Mouse (Mus musculus) gastrocnemius, adult 2 months (tissue): Measurements from ENCODE around the gene Bcl9l. TPM values are rescaled to one million over a fixed set of nuclear protein-coding genes. Genes with fewer than 3 reads are reported as not detected.
"Not testable (repeated sequence)": the region's sequence is repeated elsewhere in the genome, so short reads cannot be mapped to it uniquely, and the experiment has no call there.

Experiments
- DNase-seq: peaks from one replicate; pipeline ENCODE4 v3.0.0; 2022
- H3K27ac ChIP-seq: fragments of 200-600 bp; 2 replicates; pipeline ENCODE4 v1.8.1; 2022; ENCODE audit warnings: mild to moderate bottlenecking
- H3K4me3 ChIP-seq: fragments of 200-600 bp; 2 replicates; pipeline ENCODE4 v1.8.1; 2022; ENCODE audit warnings: mild to moderate bottlenecking, moderate library complexity
- CTCF ChIP-seq: fragments of 200-600 bp; IDR thresholded peaks from 2 replicates; pipeline ENCODE4 v1.8.1; 2022; ENCODE audit warnings: antibody characterized with exemption, mild to moderate bottlenecking, moderate library complexity
- intact Hi-C: fragments of 180-260 bp; cut with DNase I; formaldehyde crosslinking; loops from one replicate; pipeline ENCODE4 v1.15.1; 2025
- long read RNA-seq, 2 experiments: library from polyadenylated mRNA; stranded (forward); transcript quantifications; one replicate each; pipeline ENCODE4 v2.0.0; 2021
- total RNA-seq, 2 experiments: library from RNA; stranded (reverse); gene quantifications; 2 replicates each; pipeline ENCODE4 v1.2.3; 2021

The Bcl9l gene
- total RNA-seq, result 10 to 100 TPM; 38.3 to 43.6 TPM
- long read RNA-seq, experiment 1, partial matches to known transcripts, result 12 of 13 reads
- long read RNA-seq, experiment 1, other reads (novel, unspliced or antisense), result 1 of 13 reads
- long read RNA-seq, experiment 2, partial matches to known transcripts, result 18 of 19 reads
- long read RNA-seq, experiment 2, other reads (novel, unspliced or antisense), result 1 of 19 reads

- Histone ChIP-seq H3K4me3 (peak within 1 kb of the TSS; percentile 100), H3K27ac (peak within 1 kb of the TSS; percentile 97)
- TF ChIP-seq CTCF, result peak; percentile 89
- intact Hi-C loops, result no loop called here
- peak; percentile 96 for DNase-seq
Measured at GRCm38 (mm10) chr9:44482552-44482951, at the start of gene Bcl9l. Gene Bcl9l (plus strand): TSS chr9:44482825.

- TF ChIP-seq CTCF, result no peak
- intact Hi-C loops, result no loop called here
- DNase-seq, result no peak
- Histone ChIP-seq H3K27ac (no peak overlapping the region), H3K4me3 (no peak overlapping the region)
Measured at GRCm38 (mm10) chr9:44435747-44436146, 46.9 kb upstream of the Bcl9l start.

- no peak for DNase-seq
- intact Hi-C loops, result no loop called here
Measured at GRCm38 (mm10) chr9:44440961-44441360, 41.7 kb upstream of the Bcl9l start, which contains the start of gene Foxr1. Gene Foxr1 (minus strand): TSS chr9:44441136.

GRCm38 (mm10) chr9:44444402-44445025, 38.1 kb upstream of the Bcl9l start:
- intact Hi-C loops, H3K4me3 ChIP-seq, DNase-seq, H3K27ac ChIP-seq: not testable (repeated sequence)

More at GRCm38 (mm10) chr9:44440961-44441360, 41.7 kb upstream of the Bcl9l start, which contains the start of gene Foxr1:
- H3K27ac ChIP-seq, result no peak within 1 kb of the TSS
- H3K4me3 ChIP-seq, result no peak within 1 kb of the TSS
- no peak for TF ChIP-seq CTCF

- H3K4me3 ChIP-seq, result no peak overlapping the region
- peak; percentile 59 for TF ChIP-seq CTCF
- intact Hi-C loops, result no loop called here
- no peak for DNase-seq
- H3K27ac ChIP-seq, result no peak overlapping the region
Measured at GRCm38 (mm10) chr9:44450387-44450786, 32.2 kb upstream of the Bcl9l start.

GRCm38 (mm10) chr9:44454132-44454890, 28.3 kb upstream of the Bcl9l start:
- intact Hi-C loops, result loop anchor here (1.0 to 2.0 kb wide), 3 partner anchors 20 to 198 kb away; no protein-coding TSS in a partner anchor
- H3K4me3 ChIP-seq, result peak overlapping the region; percentile 39
- peak; percentile 91 for DNase-seq
- TF ChIP-seq CTCF, result peak; percentile 99
- H3K27ac ChIP-seq, result peak overlapping the region; percentile 74

- DNase-seq, result peak; percentile 47
- TF ChIP-seq CTCF, result peak; percentile 57
Measured at GRCm38 (mm10) chr9:44454891-44455220, 27.8 kb upstream of the Bcl9l start, which contains the start of gene Upk2. Gene Upk2 (minus strand): TSS chr9:44454976.

GRCm38 (mm10) chr9:44457035-44457742, 25.4 kb upstream of the Bcl9l start:
- H3K4me3 ChIP-seq, result no peak overlapping the region
- no peak for TF ChIP-seq CTCF
- intact Hi-C loops, result no loop called here
- no peak for DNase-seq
- no peak overlapping the region for H3K27ac ChIP-seq

More at GRCm38 (mm10) chr9:44454891-44455220, 27.8 kb upstream of the Bcl9l start, which contains the start of gene Upk2:
- Histone ChIP-seq H3K4me3 (peak within 1 kb of the TSS; percentile 39), H3K27ac (peak within 1 kb of the TSS; percentile 74)
- intact Hi-C loops, result loop anchor here (1.0 to 2.0 kb wide), 3 partner anchors 20 to 197 kb away; no protein-coding TSS in a partner anchor

GRCm38 (mm10) chr9:44461950-44462349, 20.7 kb upstream of the Bcl9l start:
- H3K27ac ChIP-seq, result no peak overlapping the region
- intact Hi-C loops, result no loop called here
- TF ChIP-seq CTCF, result no peak
- no peak for DNase-seq
- no peak overlapping the region for H3K4me3 ChIP-seq

- no peak overlapping the region for H3K27ac ChIP-seq
- no peak for DNase-seq
- H3K4me3 ChIP-seq, result no peak overlapping the region
- no peak for TF ChIP-seq CTCF
- intact Hi-C loops, result no loop called here
Measured at GRCm38 (mm10) chr9:44468224-44468623, 14.4 kb upstream of the Bcl9l start.

- Histone ChIP-seq H3K27ac (no peak overlapping the region), H3K4me3 (no peak overlapping the region)
- DNase-seq, result no peak
- intact Hi-C loops, result no loop called here
- TF ChIP-seq CTCF, result no peak
Measured at GRCm38 (mm10) chr9:44468800-44469199, 13.8 kb upstream of the Bcl9l start.

GRCm38 (mm10) chr9:44473184-44473583, 9.4 kb upstream of the Bcl9l start:
- no peak for DNase-seq
- intact Hi-C loops, result no loop called here
- TF ChIP-seq CTCF, result peak; percentile 33; the same call in 1 of the 2 replicates
- H3K4me3 ChIP-seq, result no peak overlapping the region
- peak overlapping the region; percentile 90 for H3K27ac ChIP-seq
